Mouse (Mus musculus) testis, adult 2 months (tissue): ENCODE data around the gene Mylpf. TPM values are rescaled to one million over a fixed set of nuclear protein-coding genes. Genes with fewer than 3 reads are reported as not detected.

Source experiments
- H3K27ac ChIP-seq: fragments of 200-500 bp; 2 replicates; pipeline ENCODE4 v1.5.1; 2012; ENCODE audit warnings: low read depth, low read length; ENCODE audit not compliant: control insufficient read depth, insufficient read depth
- H3K27me3 ChIP-seq: fragments of 200-500 bp; 2 replicates; pipeline ENCODE4 v1.6.1; 2012; ENCODE audit warnings: mild to moderate bottlenecking, low read length, moderate library complexity; ENCODE audit not compliant: control insufficient read depth, insufficient read depth
- H3K36me3 ChIP-seq: fragments of 200-500 bp; 2 replicates; pipeline ENCODE4 v1.6.1; 2012; ENCODE audit warnings: mild to moderate bottlenecking, low read length; ENCODE audit not compliant: control insufficient read depth, insufficient read depth
- H3K4me1 ChIP-seq: fragments of 200-500 bp; 2 replicates; pipeline ENCODE4 v1.6.1; 2012; ENCODE audit warnings: low read length; ENCODE audit not compliant: control insufficient read depth, insufficient read depth
- H3K4me3 ChIP-seq: fragments of 200-500 bp; 2 replicates; pipeline ENCODE4 v1.5.1; 2012; ENCODE audit warnings: low read depth, mild to moderate bottlenecking, low read length, moderate library complexity, mixed read lengths; ENCODE audit not compliant: control insufficient read depth
- CTCF ChIP-seq: fragments of 200-500 bp; IDR thresholded peaks from 2 replicates; pipeline ENCODE4 v1.5.1; 2012; ENCODE audit warnings: low read depth, mild to moderate bottlenecking, inconsistent platforms, low read length, moderate library complexity; ENCODE audit not compliant: control insufficient read depth, insufficient read depth, insufficient replicate concordance
- POLR2A ChIP-seq: fragments of 200-500 bp; IDR thresholded peaks from 2 replicates; pipeline ENCODE4 v1.6.1; 2012; ENCODE audit warnings: low read depth, mild to moderate bottlenecking, inconsistent platforms, low read length, moderate library complexity; ENCODE audit not compliant: control insufficient read depth
- polyA plus RNA-seq: library from polyadenylated mRNA; depleted of rRNA; stranded (reverse); fragments of >200 nt; gene quantifications from 2 replicates; pipeline ENCODE4 v1.2.3, GENCODE M21; 2012; rRNA removed

Gene Mylpf
- polyA plus RNA-seq, 1 experiment = 1.3 TPM

DNA sequence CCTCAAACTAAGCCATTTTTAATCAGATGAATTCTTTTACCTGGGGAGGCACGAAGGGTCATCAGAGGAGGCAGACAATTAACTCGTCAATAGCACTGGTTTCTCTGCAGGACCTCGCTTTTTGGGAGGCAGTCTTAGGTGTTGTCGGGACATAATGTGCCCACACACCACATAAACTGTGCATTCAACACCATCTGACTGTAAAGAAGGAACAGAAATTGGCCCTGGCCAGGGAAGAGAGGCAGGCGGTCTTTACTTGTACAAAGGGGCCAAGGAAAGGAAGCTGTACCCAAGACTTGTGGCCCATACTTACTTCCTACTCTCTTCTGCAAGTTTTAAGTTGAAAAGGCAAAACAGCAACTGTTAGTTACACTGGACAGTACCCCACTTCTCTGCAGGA lies 47.8 kb downstream of the Mylpf start:
- Histone ChIP-seq H3K36me3 (no peaks in the 10 kb centered on the region), H3K4me1 (peaks cover 14% of the 10 kb centered on the region), H3K27ac (no peak overlapping the region), H3K4me3 (no peak overlapping the region), H3K27me3 (no peaks in the 10 kb centered on the region)
- TF ChIP-seq POLR2A (no peak), CTCF (no peak)

DNA sequence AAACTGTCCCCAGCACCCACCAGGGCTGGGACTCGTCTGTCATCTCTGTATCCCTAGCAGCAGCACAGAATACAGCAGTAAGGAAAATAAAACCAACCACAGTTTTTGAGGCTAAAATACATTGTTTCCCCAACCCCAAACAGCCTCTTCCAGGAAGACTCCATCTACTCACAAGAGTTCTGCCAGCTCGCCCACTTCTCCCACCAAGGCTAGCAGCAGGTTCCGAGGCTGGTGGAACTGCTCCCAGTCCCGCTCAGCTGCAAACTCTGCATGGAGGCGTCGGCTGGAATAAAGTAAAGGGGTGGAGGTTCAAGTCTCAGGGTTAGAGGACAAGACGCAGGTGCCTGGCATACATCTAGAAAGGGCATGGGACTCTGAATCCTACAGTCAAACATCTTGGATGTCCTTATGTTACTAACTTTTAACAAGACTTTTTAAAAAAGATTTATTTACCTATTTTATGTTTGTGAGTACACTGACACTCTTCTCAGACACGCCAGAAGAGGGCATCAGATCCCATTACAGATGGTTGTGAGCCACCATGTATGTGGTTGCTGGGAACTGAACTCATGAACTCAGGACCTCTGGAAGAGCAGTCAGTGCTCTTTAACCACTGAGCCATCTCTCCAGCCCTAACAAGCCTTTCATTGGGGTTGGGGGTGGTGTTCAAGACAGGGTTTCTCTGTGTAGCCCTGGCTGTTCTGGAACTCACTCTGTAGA lies 50.7 kb downstream of the Mylpf start:
- Histone ChIP-seq H3K27me3 (no peaks in the 10 kb centered on the region), H3K27ac (no peak overlapping the region), H3K4me1 (peaks cover 14% of the 10 kb centered on the region), H3K4me3 (no peak overlapping the region), H3K36me3 (no peaks in the 10 kb centered on the region)
- TF ChIP-seq POLR2A (no peak), CTCF (no peak)

DNA sequence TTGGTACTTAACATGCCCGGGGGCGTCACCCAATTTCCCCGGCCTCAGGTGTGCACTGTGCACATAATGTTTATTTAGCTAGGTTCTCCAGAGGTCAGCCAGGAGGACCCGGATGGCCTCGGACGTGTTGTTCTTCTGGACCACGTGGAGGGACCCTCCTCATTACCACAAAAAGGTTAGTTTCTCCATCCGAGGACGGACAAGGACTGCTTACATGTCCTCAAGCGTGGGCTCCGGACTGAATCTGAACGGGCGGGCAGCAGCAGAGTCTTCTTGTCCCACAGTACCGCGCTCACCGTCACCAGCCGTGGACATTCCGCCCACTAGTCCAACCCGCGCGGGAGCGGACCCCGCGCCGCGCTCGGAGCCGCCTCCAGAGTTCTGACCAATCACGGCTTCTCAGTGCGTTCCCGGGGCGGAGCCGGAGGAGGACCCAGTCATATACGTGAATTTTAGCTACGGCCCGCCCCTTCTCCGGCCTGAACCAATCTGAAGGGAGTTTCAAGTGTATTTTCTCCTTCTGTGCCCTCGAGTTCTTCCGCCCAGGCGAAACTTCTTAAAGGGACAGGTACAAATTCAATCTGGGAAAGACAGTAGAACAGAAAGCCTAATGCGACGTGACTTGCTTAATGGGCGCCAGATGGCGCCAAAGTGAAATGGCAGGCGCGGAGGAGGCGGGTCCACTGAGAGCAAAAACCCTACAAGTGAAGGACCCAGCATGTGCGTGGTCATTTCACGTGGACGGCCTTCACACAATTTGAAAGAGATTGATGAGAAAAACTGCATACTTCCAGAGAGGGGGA lies 51.8 kb downstream of the Mylpf start, which contains the start of gene Dctpp1:
Gene Dctpp1, minus strand, starts transcription at position 401 of the 803 bp plus-strand sequence.
- no peaks in the 10 kb centered on the region for H3K27me3 ChIP-seq
- TF ChIP-seq CTCF = peak; percentile 66; the same call in 1 of the 2 replicates
- peak; percentile 77 for TF ChIP-seq POLR2A
- H3K36me3 ChIP-seq = no peaks in the 10 kb centered on the region
- peak within 1 kb of the TSS; percentile 59 for H3K27ac ChIP-seq
- H3K4me3 ChIP-seq = peak within 1 kb of the TSS; percentile 91
- H3K4me1 ChIP-seq = peaks cover 10% of the 10 kb centered on the region

DNA sequence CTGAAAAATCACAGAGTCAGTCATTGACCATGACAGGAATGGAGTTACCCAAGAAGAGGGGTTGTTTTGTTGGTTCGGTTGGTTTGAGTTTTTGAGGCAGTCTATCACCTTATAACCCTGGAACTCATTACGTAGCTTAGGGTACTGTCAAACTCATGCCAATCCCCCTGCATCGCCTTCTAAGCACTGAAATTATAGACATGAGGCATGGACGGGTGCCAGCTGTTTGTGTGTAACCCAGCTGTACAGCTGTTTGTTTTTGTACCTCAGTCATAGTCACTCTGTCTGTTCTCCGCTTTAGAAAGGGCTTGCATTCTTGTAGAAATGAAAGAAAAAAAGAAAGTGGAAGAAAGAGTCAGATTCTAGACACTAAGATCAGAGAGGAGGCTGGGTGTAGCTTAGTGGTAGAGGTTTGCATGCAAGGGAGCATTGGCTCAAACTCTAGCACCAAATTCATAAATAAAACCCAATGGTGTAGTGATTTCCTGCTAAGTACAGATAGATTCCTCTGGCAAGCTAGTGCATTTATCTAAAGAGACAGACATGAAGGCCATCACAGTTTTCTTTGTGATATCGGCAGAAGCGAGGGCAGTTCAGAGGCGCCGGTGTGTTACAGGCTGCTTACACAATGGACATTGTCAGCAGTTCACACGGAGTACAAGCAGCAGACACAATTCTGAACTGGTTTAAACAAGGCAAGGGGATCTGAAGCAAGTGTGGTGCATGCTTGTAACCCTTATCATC lies 53.7 kb downstream of the Mylpf start:
- Histone ChIP-seq H3K36me3 (no peaks in the 10 kb centered on the region), H3K27me3 (no peaks in the 10 kb centered on the region), H3K4me1 (peaks cover 10% of the 10 kb centered on the region), H3K4me3 (no peak overlapping the region), H3K27ac (no peak overlapping the region)
- no peak for TF ChIP-seq POLR2A
- TF ChIP-seq CTCF = no peak

DNA sequence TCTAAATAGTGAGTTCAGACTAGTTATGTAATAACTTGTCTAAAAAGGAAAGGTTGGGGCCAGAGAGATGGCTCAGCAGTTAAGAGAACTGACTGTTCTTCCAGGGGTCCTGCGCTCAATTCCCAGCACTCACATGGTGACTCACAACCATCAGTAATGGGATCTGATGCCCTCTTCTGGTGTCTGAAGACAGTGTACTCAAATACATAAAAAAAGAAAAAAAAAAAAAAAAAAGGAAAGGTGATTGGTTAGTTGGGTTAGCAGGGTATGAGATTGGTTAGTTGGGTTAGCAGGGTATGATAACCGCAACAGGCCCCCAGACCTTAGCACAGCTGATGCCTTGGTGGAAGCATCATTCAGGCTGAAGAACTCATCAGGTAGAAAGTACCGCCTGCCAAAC lies 54.8 kb downstream of the Mylpf start:
- no peak for TF ChIP-seq POLR2A
- TF ChIP-seq CTCF = no peak
- Histone ChIP-seq H3K4me3 (no peak overlapping the region), H3K36me3 (no peaks in the 10 kb centered on the region)

More for the DNA sequence above, 54.8 kb downstream of the Mylpf start:
- Histone ChIP-seq H3K4me1 (peaks cover 10% of the 10 kb centered on the region), H3K27me3 (no peaks in the 10 kb centered on the region), H3K27ac (no peak overlapping the region)

Other genes starting within 250 kb of the Mylpf start
- gene Cdipt, start 233.0 kb upstream of the Mylpf start, polyA plus RNA-seq = 83.3 and 84.9 TPM in 2 replicates
- 804 and 822 TPM in 2 replicates for gene Cdiptos, start 232.8 kb upstream of the Mylpf start, polyA plus RNA-seq
- 3.0 and 4.0 TPM in 2 replicates for gene Mvp, start 194.3 kb upstream of the Mylpf start, polyA plus RNA-seq
- 0.90 and 1.2 TPM in 2 replicates for gene Pagr1b, start 192.4 kb upstream of the Mylpf start, polyA plus RNA-seq
- gene Pagr1a, start 191.5 kb upstream of the Mylpf start, polyA plus RNA-seq = 1.3 and 2.0 TPM in 2 replicates
- 13.5 and 16.2 TPM in 2 replicates for gene Gm42742, start 187.8 kb upstream of the Mylpf start, polyA plus RNA-seq
- 2.7 and 3.4 TPM in 2 replicates for gene Prrt2, start 187.7 kb upstream of the Mylpf start, polyA plus RNA-seq
- 59.1 and 59.6 TPM in 2 replicates for gene Maz, start 181.9 kb upstream of the Mylpf start, polyA plus RNA-seq
- gene Kif22, start 166.4 kb upstream of the Mylpf start, polyA plus RNA-seq = 10.2 and 11.2 TPM in 2 replicates
- 0.76 and 0.93 TPM in 2 replicates for gene Zg16, start 121.6 kb upstream of the Mylpf start, polyA plus RNA-seq
- gene AI467606, start 117.5 kb upstream of the Mylpf start, polyA plus RNA-seq = 4.6 and 4.9 TPM in 2 replicates
- 0.05 and 0.22 TPM in 2 replicates for gene Qprt, start 86.7 kb upstream of the Mylpf start, polyA plus RNA-seq
- gene Spn, start 71.1 kb upstream of the Mylpf start, polyA plus RNA-seq = 0.09 and 0.10 TPM in 2 replicates
- gene Cd2bp2, start 12.8 kb upstream of the Mylpf start, polyA plus RNA-seq = 19.6 and 27.8 TPM in 2 replicates
- 5.1 and 6.3 TPM in 2 replicates for gene Tbc1d10b, start 422 bp upstream of the Mylpf start, polyA plus RNA-seq
- gene Zfp553, start 24.2 kb downstream of the Mylpf start, polyA plus RNA-seq = 3.4 and 3.7 TPM in 2 replicates
- 2.8 and 3.2 TPM in 2 replicates for gene Sept1, start 24.2 kb downstream of the Mylpf start, polyA plus RNA-seq
- gene Zfp771, start 35.4 kb downstream of the Mylpf start, polyA plus RNA-seq = 41.0 and 48.4 TPM in 2 replicates
- 22.2 and 23.7 TPM in 2 replicates for gene Dctpp1, start 51.8 kb downstream of the Mylpf start, polyA plus RNA-seq
- 79.1 and 84.0 TPM in 2 replicates for gene Sephs2, start 65.2 kb downstream of the Mylpf start, polyA plus RNA-seq
- gene Itgal, start 87.4 kb downstream of the Mylpf start, polyA plus RNA-seq = 0.79 and 0.93 TPM in 2 replicates
- 42.7 and 45.0 TPM in 2 replicates for gene Zfp768, start 136.7 kb downstream of the Mylpf start, polyA plus RNA-seq
- gene Zfp747, start 167.2 kb downstream of the Mylpf start, polyA plus RNA-seq = 1.0 and 1.4 TPM in 2 replicates
- gene 9130019O22Rik, start 178.3 kb downstream of the Mylpf start, polyA plus RNA-seq = 0.32 and 0.37 TPM in 2 replicates
- 6.2 and 6.7 TPM in 2 replicates for gene E430018J23Rik, start 184.7 kb downstream of the Mylpf start, polyA plus RNA-seq
- gene Zfp764, start 197.9 kb downstream of the Mylpf start, polyA plus RNA-seq = 0.30 and 0.31 TPM in 2 replicates
- gene Zfp688, start 213.2 kb downstream of the Mylpf start, polyA plus RNA-seq = 18.6 and 30.1 TPM in 2 replicates
- gene Zfp689, start 240.3 kb downstream of the Mylpf start, polyA plus RNA-seq = 11.2 and 12.7 TPM in 2 replicates